In genomic region chr7:101321218-101321827, GRCm38 (mm10) we compare ENCODE assay signal across 8 mouse cellular contexts. TPM values are rescaled to one million over a fixed set of nuclear protein-coding genes. Genes with fewer than 3 reads are reported as not detected.
DNase-seq lines count a peak whose midpoint lies in the region; ATAC-seq and TF ChIP-seq lines count a peak whose summit lies in the region.

No protein-coding gene starts in this region.

- peak; percentile 34 for DNase-seq in left cerebral cortex, postnatal 4 days
- no peak for DNase-seq in left cerebral cortex, adult 11 months (ENCODE audit: low spot score)
- peak; percentile 72 for DNase-seq in cerebellum, adult 9-11 months
- DNase-seq in kidney, postnatal 0 days (ENCODE audit: low spot score) = peak; percentile 47
- DNase-seq in lung, postnatal 25 days (ENCODE audit: low spot score) = peak; percentile 52
- no peak for DNase-seq in layer of hippocampus, adult 18-20 months (ENCODE audit: low spot score in 2 of 2)

- H3K36me3 ChIP-seq in heart, embryonic 12.5 days = no peaks in the 10 kb centered on the region
- no peaks in the 10 kb centered on the region for H3K36me3 ChIP-seq in kidney, postnatal 0 days (ENCODE audit: insufficient read depth, low read length)
- peaks cover 9% of the 10 kb centered on the region; the same call in 1 of the 2 replicates for H3K36me3 ChIP-seq in small intestine, adult 2 months (ENCODE audit: control insufficient read depth, insufficient read depth, low read length)

- peak overlapping the region; percentile 98 for H3K4me2 ChIP-seq in heart, embryonic 12.5 days
- H3K4me2 ChIP-seq in kidney, postnatal 0 days (ENCODE audit: low read length) = peak overlapping the region; percentile 94

- no peak overlapping the region for H3K27ac ChIP-seq in heart, embryonic 12.5 days (ENCODE audit: poor library complexity, severe bottlenecking)
- peak overlapping the region; percentile 85 for H3K27ac ChIP-seq in kidney, postnatal 0 days
- peak overlapping the region; percentile 70 for H3K27ac ChIP-seq in small intestine, adult 2 months (ENCODE audit: insufficient read depth, low read depth, low read length)

- WGBS in heart, embryonic 12.5 days = 2% methylated on average over 61 of the region's 61 CpGs
- 2% methylated on average over 40 of the region's 61 CpGs for WGBS in kidney, postnatal 0 days
- WGBS in small intestine, adult 2 months = under 1% methylated on average over 61 of the region's 61 CpGs

- peaks cover 42% of the 10 kb centered on the region for H3K27me3 ChIP-seq in heart, embryonic 12.5 days (replicated peaks)
- H3K27me3 ChIP-seq in kidney, postnatal 0 days (ENCODE audit: insufficient read depth, low read length) = no peaks in the 10 kb centered on the region
- H3K27me3 ChIP-seq in small intestine, adult 2 months (ENCODE audit: control insufficient read depth, insufficient read depth, low read length) = no peaks in the 10 kb centered on the region

- H3K9ac ChIP-seq in heart, embryonic 12.5 days = peak overlapping the region; percentile 85
- peak overlapping the region; percentile 87 for H3K9ac ChIP-seq in kidney, postnatal 0 days (ENCODE audit: low read depth, low read length)

- H3K9me3 ChIP-seq in heart, embryonic 12.5 days (replicated peaks) = no peaks in the 10 kb centered on the region
- H3K9me3 ChIP-seq in kidney, postnatal 0 days (replicated peaks; ENCODE audit: low read length) = no peaks in the 10 kb centered on the region

- TF ChIP-seq POLR2A in small intestine, adult 2 months (IDR thresholded peaks at IDR 0.05; ENCODE audit: low read depth, low read length) = no peak

- H3K4me1 ChIP-seq in heart, embryonic 12.5 days (replicated peaks) = peaks cover 42% of the 10 kb centered on the region
- peaks cover 29% of the 10 kb centered on the region for H3K4me1 ChIP-seq in kidney, postnatal 0 days (replicated peaks; ENCODE audit: insufficient read depth, low read length)
- H3K4me1 ChIP-seq in small intestine, adult 2 months (ENCODE audit: control insufficient read depth, insufficient read depth, insufficient read length, low read length) = peaks cover 28% of the 10 kb centered on the region

- ATAC-seq in heart, embryonic 12.5 days (ENCODE audit: insufficient number of reproducible peaks, low FRiP score) = peak; percentile 16; the same call in 1 of the 2 replicates
- peak; percentile 50 for ATAC-seq in kidney, postnatal 0 days (replicated peaks; ENCODE audit: low FRiP score, low read depth)

- H3K4me3 ChIP-seq in heart, embryonic 12.5 days = peak overlapping the region; percentile 85
- H3K4me3 ChIP-seq in kidney, postnatal 0 days (replicated peaks; ENCODE audit: low read depth, low read length) = peak overlapping the region; percentile 56
- peak overlapping the region; percentile 82 for H3K4me3 ChIP-seq in small intestine, adult 2 months (ENCODE audit: low read depth, low read length)

- intact Hi-C loops in left cerebral cortex, postnatal 4 days (cut with DNase I) = no loop called here

- TF ChIP-seq CTCF in kidney, postnatal 0 days (IDR thresholded peaks at IDR 0.05; ENCODE audit: low read depth) = no peak
- TF ChIP-seq CTCF in small intestine, adult 2 months (IDR thresholded peaks at IDR 0.05; ENCODE audit: extremely low read depth, insufficient read length, insufficient replicate concordance, low read depth, low read length) = no peak

RNA-seq across cellular contexts. Expression of gene Stard10, which starts 4.4 kb away (rescaled TPM):
- 10 to 100 TPM; 13.2 to 14.6 TPM for total RNA-seq in left cerebral cortex, postnatal 4 days (2021)
- 22.9 and 28.6 TPM in 2 replicates for polyA plus RNA-seq in heart, embryonic 12.5 days (2016; fragmentation: Nextera tagmentation; extraction: Ambion mirVana)
- 74.1 and 74.6 TPM in 2 replicates for polyA plus RNA-seq in kidney, postnatal 0 days (2015; fragmentation: Nextera tagmentation; extraction: Ambion mirVana)
- polyA plus RNA-seq in small intestine, adult 2 months (2012; rRNA removed) = 148 and 264 TPM in 2 replicates
- total RNA-seq in layer of hippocampus, adult 18-20 months (2021) = 10 to 100 TPM; 26.2 to 29.7 TPM

RNA-seq across cellular contexts. Expression of gene Atg16l2, which starts 19.3 kb away (rescaled TPM):
- total RNA-seq in left cerebral cortex, postnatal 4 days (2021) = 10 to 100 TPM; 34.2 to 36.0 TPM
- polyA plus RNA-seq in heart, embryonic 12.5 days (2016; fragmentation: Nextera tagmentation; extraction: Ambion mirVana) = 22.6 and 23.8 TPM in 2 replicates
- 16.0 and 17.0 TPM in 2 replicates for polyA plus RNA-seq in kidney, postnatal 0 days (2015; fragmentation: Nextera tagmentation; extraction: Ambion mirVana)
- 8.1 and 11.0 TPM in 2 replicates for polyA plus RNA-seq in small intestine, adult 2 months (2012; rRNA removed)
- total RNA-seq in layer of hippocampus, adult 18-20 months (2021) = 10 to 100 TPM; 39.4 to 39.6 TPM

RNA-seq across cellular contexts. Expression of gene Arap1, which starts 26.5 kb away (rescaled TPM):
- 10 to 100 TPM; 21.1 to 21.9 TPM for total RNA-seq in left cerebral cortex, postnatal 4 days (2021)
- polyA plus RNA-seq in heart, embryonic 12.5 days (2016; fragmentation: Nextera tagmentation; extraction: Ambion mirVana) = 19.9 and 22.5 TPM in 2 replicates
- 65.8 and 70.4 TPM in 2 replicates for polyA plus RNA-seq in kidney, postnatal 0 days (2015; fragmentation: Nextera tagmentation; extraction: Ambion mirVana)
- 45.7 and 61.7 TPM in 2 replicates for polyA plus RNA-seq in small intestine, adult 2 months (2012; rRNA removed)
- 10 to 100 TPM; 15.4 to 18.0 TPM for total RNA-seq in layer of hippocampus, adult 18-20 months (2021)

Comparison
In these comparisons a context has a peak if more than half of its experiments do, and no peak if none do; other contexts are left out.
1. DNase-seq: peak in left cerebral cortex, postnatal 4 days (single experiment), cerebellum, adult 9-11 months (single experiment), kidney, postnatal 0 days (single experiment) and lung, postnatal 25 days (single experiment); none in left cerebral cortex, adult 11 months (single experiment) and layer of hippocampus, adult 18-20 months (0 of 2).
2. Peak in every context shown above with its lines, with median percentiles within 50 percentile points of each other: H3K4me3 ChIP-seq.